Mouse (Mus musculus): ENCODE measurements around the gene Tdpoz3.
"Not testable (repeated sequence)": the region's sequence is repeated elsewhere in the genome, so short reads cannot be mapped to it uniquely, and the experiment has no call there.

The Tdpoz3 gene

DNA sequence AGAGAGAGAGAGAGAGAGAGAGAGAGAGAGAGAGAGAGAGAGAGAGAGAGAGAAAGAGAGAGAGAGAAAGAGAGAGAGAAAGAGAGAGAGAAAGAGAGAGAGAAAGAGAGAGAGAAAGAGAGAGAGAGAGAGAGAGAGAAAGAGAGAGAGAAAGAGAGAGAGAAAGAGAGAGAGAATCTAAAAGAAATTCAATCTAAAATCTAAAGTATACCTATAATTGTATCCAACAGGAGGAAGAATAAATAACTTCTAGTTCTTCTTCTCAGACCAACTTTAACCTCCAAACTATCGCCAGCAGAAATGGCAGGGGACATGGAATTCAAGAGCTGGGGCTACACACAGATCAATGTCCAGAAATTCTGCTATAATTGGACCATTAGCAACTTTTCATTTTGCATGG, at the start of gene Tdpoz3:
TSS of gene Tdpoz3 (plus strand) at position 301 of the 400 bp plus-strand sequence.
- DNase-seq (ENCODE audit: low read depth), result not testable (repeated sequence)

GRCm38 (mm10) chr3:93796098-93796497, 29.7 kb upstream of the Tdpoz3 start, which contains the start of gene Tdpoz4:
Gene Tdpoz4 (plus strand): TSS chr3:93796398.
- not testable (repeated sequence) for DNase-seq (ENCODE audit: low read depth)

GRCm38 (mm10) chr3:93813341-93813740, 12.5 kb upstream of the Tdpoz3 start:
- DNase-seq (ENCODE audit: low read depth), result not testable (repeated sequence)

DNA sequence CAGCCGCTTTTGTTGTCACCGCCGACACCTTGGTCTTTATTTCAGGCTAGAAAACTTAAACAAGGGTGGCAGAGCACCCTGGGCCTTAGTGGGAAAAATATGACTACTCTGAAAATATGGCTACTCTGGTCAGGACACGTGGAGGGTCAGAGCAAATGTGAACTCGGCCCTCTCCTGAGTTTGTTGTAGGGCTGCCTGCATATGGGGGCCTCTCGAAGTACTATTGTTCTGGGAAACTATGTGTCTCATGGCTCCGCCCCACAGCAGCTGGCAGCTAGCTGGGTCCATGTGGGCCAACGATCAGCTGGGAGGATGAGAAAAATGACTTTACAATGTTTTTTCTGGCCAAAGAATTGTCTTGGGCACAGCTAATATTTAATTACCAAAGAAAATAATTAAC, 33.1 kb downstream of the Tdpoz3 start:
- not testable (repeated sequence) for DNase-seq (ENCODE audit: low read depth)

DNA sequence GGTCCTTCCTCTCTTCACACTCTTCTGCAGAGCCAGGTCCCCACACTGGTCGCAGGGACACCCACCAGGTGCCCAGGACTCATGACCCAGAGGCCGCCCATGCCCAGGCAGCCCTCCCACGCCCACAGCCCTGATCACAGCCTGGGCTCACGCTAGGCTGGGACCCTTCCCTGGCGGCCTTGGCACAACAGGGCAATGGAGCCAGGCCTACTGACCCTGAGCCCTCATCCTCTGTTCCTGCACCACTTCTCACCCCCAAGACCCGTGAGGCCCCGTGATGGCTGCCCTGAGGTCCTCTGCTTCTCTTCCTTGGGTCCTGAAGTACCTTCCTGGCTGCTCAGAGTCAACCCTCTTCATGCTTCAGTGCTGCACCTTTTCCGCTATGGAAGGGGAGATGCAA, 44.8 kb downstream of the Tdpoz3 start:
- DNase-seq (ENCODE audit: low read depth), result not testable (repeated sequence)

Data from naive thymus-derived CD4-positive, alpha-beta T cell, adult 2 months (primary cell).